Mouse (Mus musculus) retina, embryonic 14.5 days (tissue): ENCODE data around the gene Trib3.

ENCODE experiments used
- DNase-seq: peaks from one replicate; pipeline ENCODE4 v3.0.0-alpha.2; 2015; ENCODE audit warnings: low spot score

Gene Trib3

DNA sequence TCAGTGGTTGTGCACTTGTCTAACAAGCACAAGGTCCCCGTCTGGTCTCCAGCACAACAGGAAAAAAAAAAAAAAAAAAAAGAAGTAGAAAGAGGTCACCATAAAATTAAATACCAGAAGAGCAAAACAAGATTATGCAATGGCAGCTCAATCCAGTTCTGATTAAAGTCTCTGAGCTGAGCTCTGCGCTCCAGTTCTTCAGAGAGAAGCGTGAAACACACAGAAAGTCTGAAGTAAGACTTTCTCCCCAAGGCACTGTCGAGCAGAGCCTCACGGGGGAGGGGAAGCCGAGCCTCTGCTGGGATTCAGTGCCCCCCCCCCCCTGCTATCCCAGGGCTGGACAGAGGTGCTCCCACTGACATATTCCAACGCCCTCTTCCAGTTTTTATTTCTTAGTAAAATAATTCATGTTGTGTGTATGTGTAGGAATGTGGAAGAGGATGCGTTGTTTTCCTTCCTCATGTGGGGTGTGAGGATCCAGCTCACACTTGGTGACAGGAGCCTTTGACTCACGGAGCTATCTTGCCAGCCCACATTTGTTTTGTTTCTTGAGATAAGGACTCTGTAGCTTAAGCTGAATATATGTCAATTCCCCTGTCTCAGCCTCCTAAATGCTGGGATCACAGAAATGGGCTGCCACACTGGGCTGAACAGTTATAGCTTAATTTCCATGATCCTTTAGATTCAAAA is 3.1 kb upstream of the Trib3 start:
- no peak for DNase-seq

DNA sequence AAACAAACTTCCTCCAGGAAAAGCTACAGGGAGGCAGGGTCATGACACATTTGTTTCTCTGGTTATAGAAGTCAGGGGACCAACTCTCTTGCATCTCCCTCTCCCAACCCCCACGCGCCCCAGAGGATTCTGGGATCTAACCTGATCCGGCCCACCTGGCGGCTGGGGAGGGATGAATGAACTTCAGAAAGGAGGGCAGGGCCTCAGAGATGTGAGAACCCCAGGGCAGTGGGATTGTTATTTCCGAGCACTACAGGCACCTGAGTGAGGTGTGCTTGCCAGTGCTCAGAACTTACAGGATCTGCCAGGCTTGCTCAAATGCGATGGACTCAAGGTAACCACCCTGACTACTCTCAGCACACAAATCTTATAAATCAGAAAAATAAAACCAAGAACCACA is 1.6 kb upstream of the Trib3 start:
- no peak for DNase-seq

DNA sequence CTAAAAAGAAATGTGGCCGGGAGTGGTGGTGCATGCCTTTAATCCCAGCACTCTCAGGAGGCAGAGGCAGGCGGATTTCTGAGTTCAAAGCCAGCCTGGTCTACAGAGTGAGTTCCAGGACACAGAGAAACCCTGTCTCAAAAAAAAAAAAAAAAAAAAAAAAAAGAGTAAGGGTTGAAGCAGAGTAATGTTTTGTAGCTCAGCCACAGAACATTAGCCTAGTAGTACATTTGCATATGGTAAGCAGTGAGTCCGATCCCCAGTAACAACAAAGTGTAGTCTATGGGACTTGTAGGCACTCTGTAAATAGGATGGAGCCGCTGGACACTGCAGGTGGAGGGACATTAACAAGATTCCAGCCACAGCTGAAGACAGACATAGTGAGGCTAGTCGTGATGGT is 1.1 kb upstream of the Trib3 start:
- DNase-seq = no peak

DNA sequence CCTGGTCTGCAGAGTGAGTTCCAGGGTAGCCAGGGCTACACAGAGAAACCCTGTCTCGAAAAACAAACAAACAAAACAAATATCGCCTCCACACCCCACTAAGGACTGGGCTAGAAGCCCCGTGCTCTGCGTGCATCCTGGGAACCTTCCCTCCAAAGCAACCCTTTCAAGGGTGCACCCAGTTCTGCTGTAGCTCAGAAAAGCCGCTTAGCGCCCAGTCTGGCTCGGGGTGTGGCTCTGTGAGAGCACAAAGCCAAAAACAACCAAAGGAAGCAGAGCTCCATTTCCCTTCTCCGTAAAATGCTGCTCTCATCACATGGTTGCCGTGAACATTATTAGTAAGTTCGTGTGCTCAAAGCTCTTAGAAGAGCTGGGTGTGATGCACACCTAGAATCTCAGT is 529 bp upstream of the Trib3 start:
- DNase-seq = peak; percentile 16

GRCm38 (mm10) chr2:152339631-152340179 is 4.1 kb downstream of the Trib3 start:
- no peak for DNase-seq

DNA sequence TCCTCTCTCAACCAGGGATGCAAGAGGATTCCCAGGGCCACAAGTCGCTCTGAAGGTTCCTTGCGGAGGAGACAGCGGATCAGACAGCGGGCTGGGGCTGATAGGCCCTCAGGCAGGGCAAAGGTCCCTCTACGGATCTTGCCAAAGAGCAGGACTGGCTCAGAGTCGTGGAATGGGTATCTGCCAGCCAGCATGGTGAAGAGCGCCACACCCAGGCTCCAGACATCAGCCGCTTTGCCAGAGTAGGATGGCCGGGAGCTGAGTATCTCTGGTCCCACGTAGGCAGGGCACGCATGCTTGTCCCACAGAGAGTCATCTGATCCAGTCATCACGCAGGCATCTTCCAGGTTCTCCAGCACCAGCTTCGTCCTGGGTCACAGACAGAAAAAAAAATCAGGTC is 5.5 kb downstream of the Trib3 start:
- no peak for DNase-seq

DNA sequence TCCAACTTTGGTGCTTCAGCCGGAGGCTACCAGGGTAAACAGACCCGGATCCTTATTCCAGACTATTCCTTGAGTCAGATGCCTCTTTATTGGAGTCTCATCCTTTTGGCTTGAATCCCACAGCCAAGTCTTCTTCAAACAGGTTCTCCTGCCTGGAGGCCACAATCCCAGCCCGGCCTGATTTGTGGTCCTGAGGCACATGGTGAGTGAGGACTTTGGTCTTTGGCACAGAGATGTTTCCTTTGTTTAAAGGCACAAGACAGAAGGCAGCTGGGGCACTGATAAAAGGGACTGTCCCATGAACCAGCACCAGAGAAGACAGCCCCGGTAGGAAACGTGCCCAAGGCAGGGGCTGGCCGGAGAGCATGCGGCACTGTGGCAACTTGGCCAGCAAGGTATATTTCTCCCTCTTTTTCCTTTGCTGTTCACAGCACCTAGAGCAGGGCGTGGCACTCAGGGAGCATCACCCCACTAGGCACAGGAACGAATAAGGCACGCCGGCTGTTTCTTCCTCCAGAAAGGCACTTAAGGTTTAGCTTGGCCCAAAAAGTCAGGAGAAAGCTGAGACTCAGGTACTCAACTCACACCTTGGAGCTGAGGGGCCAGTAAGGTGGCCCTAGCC is 6.1 kb downstream of the Trib3 start:
- no peak for DNase-seq

DNA sequence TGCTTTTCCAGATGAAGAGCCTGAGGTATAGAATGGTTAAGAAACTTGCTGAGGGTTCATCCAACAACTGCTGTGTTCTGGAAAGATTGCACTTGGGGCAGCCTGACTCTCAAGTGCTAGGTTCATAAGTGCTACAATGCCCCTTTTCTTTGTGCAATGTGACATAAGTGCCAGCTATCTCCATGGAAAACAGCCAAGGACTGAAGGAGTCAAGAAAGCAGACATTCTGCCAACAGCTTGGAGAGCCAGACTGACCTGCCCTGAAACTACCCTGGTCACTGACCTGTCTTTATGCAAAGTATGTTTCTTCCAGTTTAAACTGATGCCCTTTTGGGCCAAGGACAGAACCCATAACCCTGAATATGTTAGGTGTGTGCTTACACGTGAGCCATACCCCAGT is 7.0 kb downstream of the Trib3 start:
- DNase-seq = no peak

DNA sequence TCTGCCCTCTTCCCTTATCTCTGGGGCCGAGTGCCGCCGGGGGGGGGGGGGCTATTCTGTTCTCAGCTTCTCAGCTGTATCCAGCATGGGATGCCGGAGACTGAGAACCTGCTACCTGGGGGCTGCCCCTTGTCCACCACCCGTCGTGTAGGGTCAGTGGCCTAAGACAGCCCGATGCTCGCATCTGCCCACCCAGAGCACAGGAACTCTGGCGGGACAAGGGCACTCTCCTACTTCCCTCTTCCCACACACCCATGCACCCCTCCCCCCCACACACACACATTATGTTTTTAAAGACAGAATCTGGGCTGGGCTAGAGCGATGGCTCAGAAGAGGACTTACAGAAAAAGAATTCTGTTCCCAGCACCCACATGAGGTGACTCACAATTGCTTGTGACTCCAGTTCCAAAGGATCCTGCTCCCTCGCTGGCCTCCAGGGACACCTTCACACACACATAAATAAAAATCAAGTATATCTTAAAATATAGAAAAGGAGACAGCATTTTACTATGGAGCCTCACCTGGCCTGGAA is 8.5 kb downstream of the Trib3 start:
- DNase-seq = no peak

GRCm38 (mm10) chr2:152333345-152334006 is 10.4 kb downstream of the Trib3 start:
- DNase-seq = no peak

DNA sequence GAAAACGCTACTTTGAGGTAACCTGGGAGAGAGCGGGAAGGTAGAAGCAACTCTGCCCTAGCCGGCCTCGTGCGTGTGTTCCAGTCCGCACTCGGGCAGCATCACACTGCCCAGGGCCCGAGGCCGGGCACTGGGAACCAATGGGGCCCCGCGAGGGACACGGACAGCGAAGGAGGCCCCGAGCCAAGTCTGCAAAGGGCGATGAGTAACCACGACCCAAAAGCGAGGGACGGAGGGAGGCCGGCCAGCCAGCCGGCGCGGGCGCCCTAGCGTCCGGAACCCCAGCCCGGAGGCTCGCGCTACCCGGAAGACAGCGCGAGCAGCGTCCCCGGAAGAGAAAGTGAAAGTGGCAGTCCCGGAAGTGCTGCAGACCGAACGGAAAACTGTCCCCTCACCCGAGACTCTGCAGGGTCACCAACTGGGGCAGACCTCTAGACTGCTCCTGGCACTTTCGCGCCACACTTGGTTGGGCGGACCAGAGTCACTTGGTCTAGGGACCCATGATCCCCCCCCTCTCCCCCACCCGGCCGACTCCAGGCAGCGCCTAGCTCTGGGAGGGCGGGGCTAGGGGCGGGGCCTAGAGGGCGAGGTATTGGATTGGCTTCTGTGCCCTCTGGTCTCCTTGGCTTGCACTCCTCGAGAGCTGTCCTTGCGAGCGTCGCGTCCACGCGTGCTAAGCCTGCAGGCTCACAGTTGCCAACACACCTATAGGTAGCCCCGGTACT is 11.6 kb downstream of the Trib3 start, which contains the start of gene Rbck1:
Rbck1 (minus strand) TSS at position 553 of the 725 bp plus-strand sequence.
- peak; percentile 91 for DNase-seq

DNA sequence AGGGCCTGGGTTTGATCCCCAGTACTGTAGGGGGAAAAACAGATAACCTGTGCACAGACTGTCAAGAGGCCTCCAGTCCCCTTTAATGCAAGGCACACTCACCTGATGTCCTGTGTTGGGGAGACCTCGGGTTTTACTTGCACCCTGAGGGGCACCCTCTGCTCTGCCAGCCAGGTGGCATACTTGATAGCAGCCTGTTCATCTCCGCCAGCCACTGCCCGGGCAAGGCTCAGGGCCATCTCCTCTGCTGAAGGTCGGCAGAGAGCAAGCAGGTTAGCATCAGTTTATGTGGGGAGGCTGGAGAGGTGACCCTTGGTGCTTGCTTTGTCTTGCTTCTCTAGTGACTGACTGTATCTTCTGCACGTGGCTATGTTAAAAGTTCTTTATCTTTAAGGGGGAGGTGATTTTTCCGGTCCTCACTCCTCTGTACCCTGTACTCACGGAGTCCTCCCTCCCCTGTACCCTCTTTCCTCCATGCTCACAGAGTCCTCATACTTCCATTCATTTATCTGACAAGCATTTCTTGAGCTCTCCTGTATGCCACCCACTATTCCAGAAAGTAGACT is 12.9 kb downstream of the Trib3 start:
- DNase-seq = no peak

- no peak for DNase-seq
Measured at GRCm38 (mm10) chr2:152327980-152328379, 15.9 kb downstream of the Trib3 start.

- no peak for DNase-seq
Measured at GRCm38 (mm10) chr2:152326654-152327053, 17.2 kb downstream of the Trib3 start.

- no peak for DNase-seq
Measured at GRCm38 (mm10) chr2:152326157-152326556, 17.7 kb downstream of the Trib3 start.

DNA sequence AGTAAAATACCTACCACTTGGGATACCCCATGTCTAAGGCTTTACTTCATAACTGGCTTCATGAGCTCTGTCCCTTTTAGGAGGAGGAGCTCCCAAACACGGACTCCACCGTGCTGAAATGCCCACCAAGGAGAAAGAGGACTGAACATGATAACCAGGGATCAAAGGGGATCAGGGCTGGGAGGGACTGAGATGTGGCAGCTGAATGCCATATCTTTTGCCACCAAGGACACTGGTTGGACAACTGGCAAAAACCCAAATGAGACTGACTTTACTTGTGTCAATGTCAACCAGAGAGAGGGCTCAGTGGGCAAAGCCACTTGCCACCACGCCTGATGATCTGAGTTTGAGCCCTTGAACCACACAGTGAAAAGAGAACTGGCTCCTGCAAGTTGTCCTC is 19.0 kb downstream of the Trib3 start:
- DNase-seq = no peak

- DNase-seq = no peak
Measured at GRCm38 (mm10) chr2:152323971-152324370, 19.9 kb downstream of the Trib3 start.

- DNase-seq = no peak
Measured at GRCm38 (mm10) chr2:152322198-152322597, 21.6 kb downstream of the Trib3 start.

GRCm38 (mm10) chr2:152321558-152321957 is 22.3 kb downstream of the Trib3 start:
- no peak for DNase-seq

GRCm38 (mm10) chr2:152317054-152317453 is 26.8 kb downstream of the Trib3 start:
- DNase-seq = no peak

DNA sequence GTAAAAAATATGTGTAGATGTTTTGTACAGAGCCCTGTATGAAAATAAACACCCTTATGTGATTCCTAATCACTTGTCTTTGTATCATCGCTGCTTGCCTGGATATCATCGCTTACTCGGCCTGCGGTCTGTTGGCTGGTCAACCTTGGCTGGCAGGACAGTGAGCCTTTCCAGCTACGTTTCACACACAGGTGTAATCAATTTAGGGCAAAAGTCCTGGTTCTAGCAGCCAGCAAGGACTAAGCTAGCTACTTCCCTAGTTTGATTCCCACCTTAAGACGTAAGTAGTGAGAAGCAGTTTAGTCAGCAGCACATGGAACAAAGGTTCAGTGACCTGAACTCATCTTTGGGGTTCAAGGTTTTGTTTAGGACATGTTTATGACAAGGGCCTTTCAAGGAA is 29.9 kb downstream of the Trib3 start:
- DNase-seq = no peak

DNA sequence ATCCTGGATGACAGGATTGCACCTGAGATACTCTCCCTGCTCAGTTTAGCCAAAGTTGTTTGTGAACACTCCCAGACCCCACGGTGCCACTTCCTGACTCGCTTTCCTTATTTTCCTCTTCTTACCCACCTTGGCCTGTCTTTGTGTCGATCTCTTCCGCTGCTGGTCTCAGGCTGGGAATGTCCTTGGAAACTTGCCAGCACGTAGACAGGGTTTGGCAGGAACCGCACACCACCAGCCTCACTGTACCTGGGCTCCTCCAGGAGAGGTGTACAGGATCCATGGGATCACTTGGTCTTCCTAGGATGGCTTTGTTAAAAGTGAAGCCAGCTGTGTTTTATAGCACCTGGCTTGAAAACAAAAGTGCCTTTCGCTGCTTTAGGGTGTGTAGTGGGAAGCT is 30.8 kb downstream of the Trib3 start:
- DNase-seq = no peak
